In genomic region chr13:34789176-34789818, GRCm38 (mm10) we compare ENCODE assay signal across 13 mouse cellular contexts. TPM values are rescaled to one million over a fixed set of nuclear protein-coding genes. Genes with fewer than 3 reads are reported as not detected.
DNase-seq lines count a peak whose midpoint lies in the region; ATAC-seq and TF ChIP-seq lines count a peak whose summit lies in the region.
"Had no signal": no experiment of that assay in that cellular context is flagged by ENCODE, and none has a peak within 500 bp of the region (broad histone marks: within the 10 kb centered on the region; RNA-seq: fewer than 3 reads in every experiment).

No protein-coding gene starts in this region.

- H3K27me3 ChIP-seq in kidney, adult 2 months (replicated peaks; ENCODE audit: control insufficient read depth, insufficient read depth, low read length): no peaks in the 10 kb centered on the region
- H3K27me3 ChIP-seq: limb, embryonic 12.5 days had no signal

- H3K4me1 ChIP-seq in kidney, adult 2 months (ENCODE audit: control insufficient read depth, insufficient read depth, low read length): peaks cover 5% of the 10 kb centered on the region; the same call in 1 of the 2 replicates
- H3K4me1 ChIP-seq: forebrain, embryonic 10.5 days; limb, embryonic 12.5 days had no signal

- H3K36me3 ChIP-seq in kidney, adult 2 months (ENCODE audit: control insufficient read depth, insufficient read depth, low read length): no peaks in the 10 kb centered on the region
- H3K36me3 ChIP-seq: forebrain, embryonic 10.5 days; limb, embryonic 12.5 days had no signal

- no peak for TF ChIP-seq POLR2A in kidney, adult 2 months (IDR thresholded peaks at IDR 0.05; ENCODE audit: low read depth, low read length)

- intact Hi-C loops in heart, postnatal 10 days (cut with DNase I): no loop called here

- ATAC-seq in erythroblast, adult 5-6 weeks (replicated peaks; ENCODE audit: low FRiP score, poor library complexity, severe bottlenecking): no peak
- ATAC-seq: hindbrain, embryonic 16.5 days; midbrain, embryonic 16.5 days had no signal

- TF ChIP-seq CTCF in kidney, adult 2 months (conservative IDR thresholded peaks at IDR 0.05; ENCODE audit: insufficient read depth, insufficient read length, low read depth, low read length): no peak

- 57% methylated on average over 3 of the region's 3 CpGs for WGBS in kidney, adult 2 months

- DNase-seq in kidney, adult 2 months: peak; percentile 73
- no peak for DNase-seq in kidney, adult 11 months
- peak; percentile 69 for DNase-seq in adrenal gland, postnatal 10 days
- DNase-seq in heart, postnatal 10 days: peak; percentile 72 to 78
- peak; percentile 65 for DNase-seq in lung, postnatal 25 days (ENCODE audit: low spot score)
- DNase-seq in thymus, adult 18-20 months: no peak
- DNase-seq in neural tube, embryonic 10.5 days (ENCODE audit: extremely low spot score, low spot score): no peak

- no peak overlapping the region for H3K27ac ChIP-seq in kidney, adult 2 months (ENCODE audit: insufficient read depth, low read depth, low read length)
- H3K27ac ChIP-seq: forebrain, embryonic 10.5 days; limb, embryonic 12.5 days had no signal

- H3K4me3 ChIP-seq in kidney, adult 2 months (ENCODE audit: insufficient read depth, low read depth, low read length): no peak overlapping the region
- H3K4me3 ChIP-seq: forebrain, embryonic 10.5 days; limb, embryonic 12.5 days had no signal

RNA-seq across cellular contexts. Expression of gene Fam50b, which starts 54.6 kb away (rescaled TPM):
- 0.09 TPM in 1 of 2 replicates, not detected in the other for polyA plus RNA-seq in kidney, adult 2 months (2012; rRNA removed)
- not detected for total RNA-seq in adrenal gland, postnatal 10 days (2021)
- not detected for total RNA-seq in heart, postnatal 10 days (2021)
- total RNA-seq in erythroblast, adult 5-6 weeks (2015; ENCODE audit: low replicate concordance): not detected in 2 replicates
- total RNA-seq in erythroblast, adult 5-6 weeks (2017; ENCODE audit: low replicate concordance): not detected in 2 replicates
- polyA plus RNA-seq: forebrain, embryonic 10.5 days; hindbrain, embryonic 16.5 days; limb, embryonic 12.5 days; spleen, adult 2 months had no signal

Comparison
In these comparisons a context has a peak if more than half of its experiments do, and no peak if none do; other contexts are left out.
1. DNase-seq: peak in kidney, adult 2 months (single experiment), adrenal gland, postnatal 10 days (single experiment), heart, postnatal 10 days (2 of 2) and lung, postnatal 25 days (single experiment); none in kidney, adult 11 months (single experiment), thymus, adult 18-20 months (0 of 2) and neural tube, embryonic 10.5 days (single experiment).